Mouse (Mus musculus): ENCODE results near the gene Vmn1r239-ps.
"Not testable (repeated sequence)": the region's sequence is repeated elsewhere in the genome, so short reads cannot be mapped to it uniquely, and the experiment has no call there.

Vmn1r239-ps gene

DNA sequence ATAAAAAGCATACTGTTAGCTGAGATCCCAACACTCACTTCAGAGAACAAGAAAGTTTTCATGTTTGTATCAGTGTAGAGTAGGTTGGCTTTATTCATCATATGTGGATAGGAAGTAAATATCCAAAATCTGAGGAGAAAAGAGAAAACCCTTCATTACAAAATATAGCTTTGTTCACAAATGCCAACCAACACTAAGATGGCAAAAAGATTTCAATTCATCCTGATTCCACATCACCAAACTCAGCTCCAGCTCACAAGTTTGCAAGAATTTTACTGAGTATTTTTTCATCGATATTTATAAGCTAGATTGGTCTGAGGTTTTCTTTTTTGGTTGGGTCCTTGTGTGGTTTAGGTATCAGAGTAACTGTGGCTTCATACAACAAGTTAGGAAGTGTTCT is at the start of gene Vmn1r239-ps:
Gene Vmn1r239-ps (minus strand): TSS at position 101 of the 400 bp plus-strand sequence.
- not testable (repeated sequence) for DNase-seq (ENCODE audit: low read depth, low spot score)

DNA sequence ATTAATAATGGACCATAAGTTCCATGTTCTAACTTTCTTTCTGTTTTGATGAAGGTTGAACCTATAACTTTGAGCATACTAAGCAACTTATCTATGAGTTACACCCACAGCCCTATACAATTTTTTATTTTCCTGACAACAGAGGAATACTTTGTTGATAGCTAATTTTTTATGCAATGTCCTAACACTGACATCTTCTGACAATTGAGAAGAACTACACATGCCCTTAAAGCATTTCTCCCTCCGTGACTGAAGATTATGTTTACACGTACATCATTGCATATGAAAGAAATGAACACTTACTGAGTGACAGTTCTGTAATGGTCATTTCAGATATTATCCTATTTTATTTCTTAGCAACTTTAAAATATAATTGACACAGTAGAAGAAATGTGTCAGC is 36.0 kb upstream of the Vmn1r239-ps start:
- no peak for DNase-seq (ENCODE audit: low read depth, low spot score)

DNA sequence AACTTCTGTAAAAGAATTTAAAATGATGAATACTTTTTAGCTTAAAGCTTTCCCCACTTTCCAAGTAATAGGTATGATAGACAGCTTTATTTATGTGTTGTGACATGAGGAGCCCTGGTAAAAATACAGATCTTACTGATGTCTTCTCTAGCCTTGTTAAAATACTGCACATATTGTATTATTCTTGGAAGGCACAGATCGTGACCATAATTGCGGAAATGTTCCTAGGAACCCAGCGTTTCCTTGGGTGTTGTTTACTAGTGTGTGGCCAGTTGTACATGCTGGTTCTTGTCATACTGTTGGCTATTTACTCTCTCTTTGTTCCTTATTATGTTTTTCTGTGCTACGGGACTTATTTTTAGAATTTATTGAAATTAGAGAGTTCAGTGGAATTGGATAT is 10.1 kb downstream of the Vmn1r239-ps start:
- no peak for DNase-seq (ENCODE audit: low read depth, low spot score)

DNA sequence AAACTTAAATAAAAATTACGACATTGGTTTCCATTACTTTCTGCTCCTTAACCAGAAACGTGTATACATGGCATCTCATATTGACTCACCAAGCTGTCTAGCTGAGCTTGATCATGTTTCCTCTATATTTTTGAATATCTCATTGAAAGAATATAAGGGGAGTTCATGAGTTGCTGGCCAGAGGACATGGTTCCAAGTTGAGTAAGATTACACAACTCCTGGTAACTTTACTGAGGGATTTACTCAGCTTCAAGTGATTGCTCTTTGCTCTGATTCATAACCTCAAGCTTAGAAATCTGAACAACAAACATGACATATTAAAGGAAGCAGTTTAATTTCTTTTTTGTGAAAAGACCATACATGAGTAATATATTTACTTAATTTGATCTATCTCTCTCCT is 18.1 kb downstream of the Vmn1r239-ps start:
- DNase-seq (ENCODE audit: low read depth, low spot score): no peak

GRCm38 (mm10) chrX:147429753-147430152 is 23.8 kb downstream of the Vmn1r239-ps start:
- DNase-seq (ENCODE audit: low read depth, low spot score): no peak

GRCm38 (mm10) chrX:147429129-147429528 is 24.4 kb downstream of the Vmn1r239-ps start, which contains the start of gene Il13ra2:
Il13ra2 (minus strand) TSS chrX:147429192.
- no peak for DNase-seq (ENCODE audit: low read depth, low spot score)
